Mouse (Mus musculus) 3T3-L1 (cell line): ENCODE measurements around the gene 1700020D05Rik.

Experiments
- DNase-seq: peaks from one replicate; pipeline ENCODE4 v3.0.0-alpha.2; 2015; ENCODE audit warnings: low read depth, low spot score

1700020D05Rik gene

DNA sequence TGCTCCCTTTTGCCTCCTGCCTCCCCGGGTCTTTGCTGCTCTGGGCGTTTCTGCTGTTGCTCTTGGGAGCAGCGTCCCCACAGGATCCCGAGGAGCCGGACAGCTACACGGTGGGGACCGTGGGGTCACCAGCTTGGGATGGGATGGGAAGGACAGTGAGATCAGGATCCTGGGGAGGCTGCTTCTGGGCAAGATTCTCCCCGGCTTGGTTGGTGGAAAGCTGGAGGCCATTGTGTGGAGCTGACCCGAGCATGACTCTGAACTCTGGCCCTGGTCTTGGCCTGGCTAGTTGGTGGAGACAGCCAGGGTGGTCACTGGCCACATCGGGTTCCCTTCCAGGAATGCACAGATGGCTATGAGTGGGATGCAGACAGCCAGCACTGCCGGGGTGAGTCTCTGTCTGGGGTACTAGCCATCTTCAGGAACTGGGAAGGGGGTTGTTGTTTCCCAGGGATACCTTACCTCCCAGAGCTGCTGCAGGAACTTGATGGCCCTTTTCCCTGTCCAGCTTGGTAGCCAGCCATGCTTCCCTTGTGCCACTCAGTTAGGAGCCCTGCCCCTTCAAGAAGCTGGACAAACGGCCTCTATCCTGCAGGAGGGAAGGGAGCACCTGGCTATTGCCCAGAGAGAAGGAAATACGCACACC lies 28.4 kb downstream of the 1700020D05Rik start:
- DNase-seq, result peak; percentile 58

DNA sequence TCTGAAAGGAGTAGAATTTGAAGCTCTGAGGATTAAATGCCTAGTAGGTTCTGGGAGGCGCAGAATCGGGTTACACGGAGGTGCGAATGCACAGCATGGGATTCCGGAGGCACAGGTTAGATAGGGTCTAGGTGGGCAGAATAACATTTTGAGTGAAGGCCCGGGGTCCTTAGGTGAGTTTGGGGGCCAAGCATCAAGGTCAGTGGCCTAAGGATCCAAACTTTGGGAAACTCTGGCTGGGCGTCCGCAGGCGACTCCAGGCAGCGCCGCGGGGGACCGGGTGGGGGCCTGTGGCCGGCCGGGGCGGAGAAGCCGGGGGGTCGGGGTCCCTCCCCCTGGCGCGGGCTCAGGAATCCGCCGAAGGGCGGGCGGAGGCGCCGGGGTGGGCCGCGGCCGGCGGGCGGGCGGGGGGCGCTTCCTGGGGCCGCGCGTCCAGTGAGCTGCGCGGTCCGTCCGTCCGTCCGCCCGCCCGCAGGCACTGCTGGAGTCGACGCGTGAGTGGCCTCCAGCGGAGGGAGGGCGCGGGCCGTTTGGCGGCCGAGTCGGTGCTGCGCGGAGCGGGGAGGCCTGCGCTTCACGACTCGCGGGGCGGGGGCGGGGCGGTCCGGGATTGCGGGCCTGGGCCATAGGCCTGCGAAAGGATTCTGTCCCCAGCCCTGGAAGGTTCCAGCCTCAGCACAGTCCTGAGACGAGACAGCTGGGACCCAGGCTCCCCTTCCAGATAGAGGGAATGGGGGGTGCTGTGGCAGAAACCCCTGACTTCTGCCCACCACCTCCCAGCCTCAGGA lies 29.1 kb downstream of the 1700020D05Rik start:
- peak; percentile 65 for DNase-seq

DNA sequence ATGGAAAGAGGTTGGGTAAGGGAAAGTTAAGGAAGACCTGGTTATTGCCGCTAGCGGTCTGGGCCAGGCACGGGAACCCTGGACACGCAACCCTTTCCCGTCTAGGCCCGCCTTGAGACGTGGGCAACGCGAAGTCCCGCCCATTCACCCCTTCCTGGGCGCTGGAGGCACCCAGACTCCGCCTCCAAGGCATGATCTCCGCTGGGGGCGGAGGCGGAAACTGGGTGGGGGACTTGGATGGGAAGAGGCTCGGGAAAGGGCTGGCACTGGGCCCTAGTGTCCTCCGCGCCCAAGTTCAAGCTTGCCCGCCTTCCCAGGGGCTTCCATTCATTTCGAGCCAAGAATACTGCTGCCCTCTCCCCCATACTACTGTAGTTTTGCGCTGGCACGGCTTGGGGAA lies 29.9 kb downstream of the 1700020D05Rik start, which contains the start of gene Efemp2:
Efemp2 (plus strand) TSS at position 235 of the 400 bp plus-strand sequence.
- DNase-seq, result peak; percentile 95

DNA sequence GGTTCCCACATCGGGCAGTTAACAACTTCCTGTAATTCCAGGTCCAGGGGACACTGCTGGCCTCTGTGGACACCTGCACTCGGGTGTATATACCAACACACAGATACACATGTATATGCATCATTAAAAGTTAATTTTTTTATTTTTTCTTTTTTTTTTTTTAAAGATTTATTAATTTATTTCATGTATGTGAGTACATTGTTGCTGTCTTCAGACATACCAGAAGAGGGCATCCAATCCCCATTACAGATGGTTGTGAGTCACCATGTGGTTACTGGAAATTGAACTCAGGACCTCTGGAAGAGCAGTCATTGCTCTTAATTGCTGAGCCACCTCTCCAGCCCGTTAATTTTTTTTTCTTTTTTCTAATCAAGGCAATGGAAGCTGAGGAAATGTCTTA lies 30.7 kb downstream of the 1700020D05Rik start:
- DNase-seq, result peak; percentile 71

DNA sequence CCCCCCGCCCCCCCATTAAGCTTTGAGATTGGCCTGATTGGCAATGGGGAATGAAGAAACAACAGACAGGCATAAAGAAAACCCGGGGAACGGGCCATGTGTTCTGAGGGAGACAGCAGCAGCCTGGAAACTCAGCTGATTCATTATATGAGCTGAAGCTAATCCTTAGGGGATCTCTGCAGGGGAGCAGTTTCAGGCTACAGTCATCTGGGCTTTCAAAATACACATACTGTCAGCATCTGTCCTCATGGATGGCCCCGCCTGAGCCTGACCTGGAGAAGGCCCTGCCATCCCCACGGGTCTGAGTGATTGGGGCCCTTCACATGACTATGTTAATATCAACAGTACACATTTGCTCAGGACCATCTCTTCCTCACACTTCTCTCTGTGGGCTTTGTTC lies 31.7 kb downstream of the 1700020D05Rik start:
- DNase-seq, result peak; percentile 77

DNA sequence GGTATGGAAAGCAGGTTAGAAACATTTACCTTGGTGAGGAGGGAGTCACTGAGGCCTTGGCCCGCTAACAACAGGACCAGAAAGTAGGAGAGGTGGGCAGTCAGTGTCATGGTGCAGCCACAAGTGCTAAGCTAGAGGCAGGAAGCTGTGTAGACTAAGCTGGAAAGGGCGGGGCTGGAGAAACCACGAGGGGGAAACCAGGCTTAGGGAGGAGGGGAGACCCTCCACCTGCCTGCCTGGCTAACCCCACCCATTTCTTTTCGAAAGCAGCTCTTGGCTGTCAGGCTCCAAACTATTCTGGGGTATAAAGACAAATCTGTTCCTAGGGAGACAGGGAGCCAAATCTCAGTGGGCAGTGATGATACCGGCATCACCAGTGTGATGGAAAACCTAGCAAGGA lies 35.2 kb downstream of the 1700020D05Rik start, which contains the start of gene Ctsw:
Ctsw (minus strand) TSS at position 134 of the 400 bp plus-strand sequence.
- DNase-seq, result no peak

DNA sequence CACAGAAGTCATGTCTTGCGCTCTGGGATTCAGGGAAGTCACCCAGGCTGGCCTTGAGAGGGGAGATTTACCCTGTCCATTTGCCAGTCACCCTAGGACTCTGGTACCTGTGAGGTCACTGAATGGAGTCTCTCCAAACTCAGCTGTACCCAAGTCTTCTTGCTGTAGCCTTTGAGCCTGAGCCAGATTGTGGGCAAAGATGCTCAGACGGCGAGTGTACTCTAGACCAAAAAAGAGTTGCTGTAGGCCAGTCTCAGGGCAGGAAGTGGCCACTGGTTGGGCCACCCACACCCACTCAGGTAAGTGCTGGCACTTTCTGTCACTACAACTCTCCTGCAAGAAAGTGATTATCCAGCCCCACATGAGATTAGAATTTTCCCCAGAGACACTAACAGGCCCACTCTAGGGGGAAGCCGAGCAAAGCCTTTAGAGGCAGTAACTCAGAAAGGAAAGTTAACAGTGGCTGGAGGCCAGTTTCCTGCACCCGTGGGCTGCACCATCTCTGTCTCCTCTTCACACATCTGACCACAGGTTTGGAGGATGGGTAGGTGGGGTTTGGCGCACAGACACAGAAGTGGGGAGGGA lies 36.6 kb downstream of the 1700020D05Rik start:
- peak; percentile 84 for DNase-seq

DNA sequence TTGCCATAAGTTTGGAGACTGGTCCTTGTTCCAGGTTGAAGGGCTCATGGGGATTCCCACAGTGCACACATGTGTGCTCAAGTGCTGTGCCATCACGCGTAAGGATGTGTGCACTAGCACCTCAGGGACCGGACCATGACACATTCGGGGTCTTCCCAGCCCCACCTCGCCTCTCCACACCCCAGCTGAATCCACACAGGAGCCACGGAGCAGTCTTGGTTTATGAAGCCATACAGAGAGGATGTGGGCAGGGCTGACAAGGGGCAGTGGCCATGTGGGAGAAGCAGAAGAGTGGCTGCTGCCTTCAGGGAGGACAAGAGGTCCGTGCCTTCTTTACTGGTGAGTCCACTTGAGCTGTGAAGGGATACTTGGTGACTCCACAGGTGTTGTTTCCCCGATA lies 38.5 kb downstream of the 1700020D05Rik start:
- no peak for DNase-seq

DNA sequence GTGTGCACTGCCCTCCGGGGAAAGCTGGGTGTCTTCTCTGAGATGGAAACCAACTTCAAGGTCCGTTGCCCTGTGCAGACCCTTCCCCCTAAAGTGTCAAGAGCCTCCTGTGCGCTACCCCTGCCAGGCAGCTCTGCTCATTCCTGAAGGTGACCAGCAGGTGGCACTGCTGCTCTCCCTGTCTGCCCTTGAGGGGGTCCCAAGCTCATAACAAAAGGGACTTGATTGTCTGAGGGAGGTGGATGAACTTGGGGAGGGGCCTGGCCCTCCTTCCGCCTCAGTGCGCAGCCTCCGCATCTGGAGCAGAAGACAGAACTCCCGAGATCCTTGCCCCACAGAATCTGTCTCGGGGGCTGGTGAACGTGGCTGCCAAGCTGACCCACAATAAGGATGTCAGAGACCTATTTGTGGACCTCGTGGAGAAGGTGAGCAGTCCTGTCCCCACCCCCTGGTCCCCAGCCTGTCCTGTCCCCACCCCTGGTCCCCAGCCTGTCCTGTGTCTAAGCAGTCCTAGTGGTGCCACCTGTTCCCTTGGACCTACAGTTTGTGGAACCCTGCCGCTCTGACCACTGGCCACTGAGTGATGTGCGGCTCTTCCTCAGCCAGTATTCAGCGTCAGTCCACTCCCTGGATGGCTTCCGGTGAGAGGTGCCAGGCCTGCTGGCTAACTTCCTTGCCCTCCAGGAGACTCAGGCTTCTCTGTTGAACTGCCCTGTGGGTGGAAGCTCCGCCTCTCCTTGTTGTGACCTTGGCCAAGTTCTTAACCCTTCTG lies 39.6 kb downstream of the 1700020D05Rik start:
- peak; percentile 59 for DNase-seq

DNA sequence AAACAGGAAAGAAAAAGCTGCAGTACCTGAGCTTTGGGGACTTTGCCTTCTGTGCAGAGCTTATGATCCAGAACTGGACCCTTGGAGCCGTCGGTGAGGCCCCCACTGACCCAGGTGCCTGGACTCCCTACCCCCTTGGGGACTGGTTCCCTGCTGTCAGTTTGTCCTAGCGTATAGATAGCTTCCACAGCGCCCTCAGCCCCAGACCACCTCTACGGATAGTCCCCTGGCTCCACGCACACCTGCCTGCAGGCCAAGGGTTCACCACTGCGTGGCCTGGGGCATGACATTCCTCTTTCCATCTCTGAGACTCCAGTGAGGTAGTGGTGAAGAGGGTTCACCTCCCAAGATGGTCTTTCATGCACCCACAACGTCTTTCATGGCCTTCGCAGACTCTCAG lies 40.4 kb downstream of the 1700020D05Rik start:
- DNase-seq, result no peak

DNA sequence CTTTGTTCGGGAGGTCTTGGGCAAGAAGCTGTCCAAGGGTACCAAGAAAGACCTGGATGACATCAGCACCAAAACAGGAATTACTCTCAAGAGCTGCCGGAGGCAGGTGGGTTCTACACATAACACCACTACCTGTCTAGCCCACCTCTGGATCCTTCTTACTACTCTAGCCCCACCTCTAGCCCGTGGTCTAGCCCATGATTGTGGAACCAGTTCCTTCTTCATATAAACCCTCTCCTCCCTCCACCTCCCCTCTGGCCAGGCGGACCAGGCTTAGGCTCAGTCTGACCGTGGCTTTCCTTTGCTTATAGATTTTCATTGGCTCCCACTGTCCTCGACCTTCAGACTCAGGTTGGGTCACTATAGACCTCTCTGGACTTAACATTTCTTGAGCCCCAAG lies 42.2 kb downstream of the 1700020D05Rik start:
- no peak for DNase-seq

DNA sequence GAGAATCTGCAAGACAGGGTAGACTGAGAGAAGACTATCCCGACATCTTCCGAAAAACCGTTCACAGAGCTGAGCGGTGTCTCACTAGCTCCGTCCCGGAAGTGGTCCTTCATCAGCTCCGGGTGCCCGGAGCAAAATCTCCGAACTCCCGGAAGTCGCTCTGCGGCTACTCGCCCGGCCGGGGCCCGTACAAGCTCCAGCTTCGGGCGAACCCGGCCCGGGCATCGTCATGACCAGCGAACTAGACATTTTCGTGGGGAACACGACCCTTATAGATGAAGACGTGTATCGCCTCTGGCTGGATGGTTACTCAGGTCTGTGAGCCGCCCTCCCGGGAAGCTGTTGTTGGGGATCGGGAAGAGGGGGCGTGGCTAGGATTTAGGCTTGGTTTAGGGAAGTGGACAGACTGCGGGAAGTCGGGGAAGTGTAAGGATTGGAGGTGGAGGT lies 43.1 kb downstream of the 1700020D05Rik start, which contains the start of gene Fibp:
Fibp (plus strand) TSS at position 151 of the 447 bp plus-strand sequence.
- peak; percentile 94 for DNase-seq

DNA sequence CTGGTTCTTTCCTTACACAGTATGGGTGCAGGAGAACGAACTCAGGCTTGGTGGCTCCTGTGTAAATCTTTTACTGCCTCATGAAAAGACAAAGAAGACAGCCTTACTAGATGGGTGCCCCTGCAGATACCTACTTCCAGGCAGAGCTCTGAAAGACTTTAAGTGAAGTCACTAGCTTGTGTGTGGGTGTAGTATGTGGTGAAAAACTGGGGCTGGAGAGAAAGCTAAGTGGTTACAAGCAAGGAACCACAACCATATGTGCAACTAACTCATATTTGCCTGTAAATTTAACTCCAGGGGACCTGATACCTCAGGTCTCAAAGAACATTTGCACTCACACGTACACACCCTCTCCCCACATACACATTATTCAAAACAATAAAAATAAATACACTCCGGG lies 43.7 kb downstream of the 1700020D05Rik start:
- peak; percentile 43 for DNase-seq

DNA sequence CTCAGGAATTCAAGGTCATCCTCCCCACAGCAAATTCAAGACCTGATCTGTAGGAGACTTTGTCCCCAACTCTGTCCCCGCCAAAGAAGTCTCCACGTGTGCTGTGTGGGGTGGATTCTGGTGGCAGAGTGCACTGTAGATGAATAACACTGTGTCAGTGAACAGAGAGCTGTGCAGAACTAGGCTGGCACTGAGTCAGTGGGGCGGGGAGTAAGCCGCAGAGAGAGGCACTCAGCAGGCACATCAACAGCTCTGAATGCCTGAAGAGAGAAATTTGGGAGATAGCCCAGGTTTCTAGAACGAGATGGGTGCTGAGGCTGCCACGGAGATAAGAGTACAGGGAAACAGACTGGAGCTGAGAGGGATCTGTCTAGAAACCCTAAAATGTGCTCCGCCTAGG lies 44.6 kb downstream of the 1700020D05Rik start:
- DNase-seq, result peak; percentile 80

DNA sequence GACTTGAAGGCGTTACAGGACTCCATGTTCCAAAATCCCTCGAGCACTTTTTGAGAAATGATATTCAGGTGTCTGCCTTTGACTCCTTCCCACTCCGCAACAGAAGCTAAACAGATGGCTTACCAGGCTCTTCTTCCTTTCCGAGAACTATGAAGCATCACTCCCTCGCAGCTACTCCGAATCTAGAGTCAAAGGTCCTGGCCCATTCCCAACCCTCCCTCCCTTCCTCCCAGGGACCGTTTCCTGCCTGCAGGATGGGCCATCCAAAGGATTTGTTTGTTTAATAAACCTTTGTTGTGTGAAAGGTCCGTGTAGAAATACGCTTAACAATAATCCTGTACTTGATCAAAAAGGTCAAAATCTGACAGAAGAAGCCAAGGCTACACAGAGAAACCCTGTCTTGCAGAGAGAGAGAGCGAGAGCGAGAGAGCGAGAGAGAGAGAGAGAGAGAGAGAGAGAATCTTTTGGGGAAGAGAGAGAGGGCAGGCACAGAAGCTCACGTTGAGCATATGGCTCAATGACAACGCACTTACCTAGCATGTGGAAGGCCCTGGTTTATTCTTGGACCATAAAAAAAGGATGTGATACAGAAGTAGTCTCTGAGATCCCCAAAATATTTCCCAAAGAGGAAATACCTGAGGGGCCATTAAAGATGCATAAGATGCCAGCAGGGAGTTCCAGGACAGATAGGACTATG lies 45.7 kb downstream of the 1700020D05Rik start, which contains the start of gene Ccdc85b:
Ccdc85b (minus strand) TSS at position 149 of the 697 bp plus-strand sequence.
- no peak for DNase-seq

DNA sequence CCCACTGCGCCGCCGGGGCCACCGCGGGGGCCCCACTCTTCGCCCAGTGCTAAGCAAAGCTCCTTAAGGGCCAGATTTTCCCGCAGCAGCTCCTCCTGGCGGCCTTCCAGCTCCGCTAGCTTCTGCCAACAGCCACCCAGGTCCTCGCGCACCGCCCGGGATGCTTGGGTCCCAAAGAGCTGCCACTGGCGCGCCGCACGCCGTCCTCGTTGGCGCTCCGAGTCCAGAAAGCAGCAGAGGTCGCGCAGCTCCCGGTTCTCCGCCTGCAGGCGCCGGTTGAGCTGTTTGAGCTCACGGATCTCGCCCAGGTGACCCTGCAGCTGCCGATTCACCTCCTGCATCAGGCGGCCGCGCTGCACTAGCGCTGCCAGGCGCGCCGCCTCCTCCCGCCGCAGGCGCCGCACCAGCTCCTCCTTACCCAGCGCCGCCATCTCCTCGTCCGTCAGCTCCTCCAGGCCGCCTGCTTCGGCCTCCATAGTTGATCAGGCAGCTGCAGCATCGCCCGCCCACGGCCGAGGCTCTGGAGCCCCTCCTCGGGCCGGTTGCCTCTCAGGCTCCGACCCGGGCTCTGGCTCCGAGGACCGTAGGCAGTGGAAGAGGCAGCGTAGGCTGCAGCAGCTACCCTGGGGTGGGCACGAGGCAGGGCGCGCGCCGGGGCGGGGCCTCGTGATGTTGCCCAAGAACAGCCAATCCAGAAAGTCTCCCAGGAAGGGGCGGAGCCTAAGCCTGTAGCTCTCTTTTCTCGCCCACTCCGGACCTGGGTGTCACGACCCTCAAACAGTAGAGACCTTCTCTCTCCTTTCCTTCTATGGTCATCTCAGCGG lies 46.5 kb downstream of the 1700020D05Rik start:
- DNase-seq, result peak; percentile 97

DNA sequence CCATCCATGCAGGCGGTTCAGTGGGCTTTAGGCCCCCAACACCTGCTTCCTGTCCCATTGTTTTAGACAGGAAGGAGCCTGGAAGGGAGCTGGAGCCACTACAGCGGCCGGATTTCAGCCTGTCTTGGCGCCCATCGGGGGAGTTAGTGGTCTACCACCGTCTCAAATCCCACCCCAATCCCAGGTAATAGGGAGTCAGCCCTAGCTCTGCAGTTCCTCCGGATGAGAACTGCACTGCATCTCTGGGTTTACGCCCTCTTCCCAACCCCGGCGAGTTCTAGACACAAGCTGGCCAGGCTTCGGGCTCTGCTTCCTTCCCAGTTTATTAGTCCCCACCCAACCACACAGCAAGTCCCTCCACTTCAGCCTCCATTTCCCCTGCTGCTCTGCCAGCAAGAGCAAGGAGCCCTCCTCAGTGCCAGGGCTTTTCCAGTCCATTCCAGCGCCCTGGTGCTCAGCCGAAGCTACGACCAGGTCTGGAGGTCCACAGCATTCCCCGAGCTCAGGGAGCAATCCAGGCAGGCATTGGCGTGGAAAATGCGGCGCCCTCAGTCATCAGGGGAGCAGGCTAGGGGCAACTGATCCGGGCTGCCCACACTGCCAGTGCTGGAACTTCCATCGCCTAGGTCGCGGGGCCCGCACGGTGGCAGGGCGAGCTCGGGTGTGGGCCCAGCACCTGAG lies 47.2 kb downstream of the 1700020D05Rik start:
- peak; percentile 56 for DNase-seq

DNA sequence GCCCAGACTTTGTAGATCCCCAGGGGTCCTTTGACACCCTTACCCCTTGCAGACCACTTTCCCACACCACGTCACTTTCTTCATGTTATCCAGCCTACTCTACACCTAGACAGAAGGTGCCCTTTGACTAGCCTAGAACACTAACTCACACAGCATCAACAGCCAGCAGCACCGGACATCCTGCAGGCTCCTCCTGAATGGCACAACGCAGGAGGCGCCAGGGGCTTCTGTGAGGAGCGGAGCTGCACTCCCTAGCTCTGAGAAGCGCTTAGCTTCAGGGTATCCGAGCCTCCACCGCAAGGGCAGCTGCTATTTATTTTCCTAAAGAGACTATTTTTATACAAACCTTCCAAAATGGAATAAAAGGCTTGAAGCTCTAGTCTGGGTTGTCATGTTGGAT lies 48.0 kb downstream of the 1700020D05Rik start:
- no peak for DNase-seq

DNA sequence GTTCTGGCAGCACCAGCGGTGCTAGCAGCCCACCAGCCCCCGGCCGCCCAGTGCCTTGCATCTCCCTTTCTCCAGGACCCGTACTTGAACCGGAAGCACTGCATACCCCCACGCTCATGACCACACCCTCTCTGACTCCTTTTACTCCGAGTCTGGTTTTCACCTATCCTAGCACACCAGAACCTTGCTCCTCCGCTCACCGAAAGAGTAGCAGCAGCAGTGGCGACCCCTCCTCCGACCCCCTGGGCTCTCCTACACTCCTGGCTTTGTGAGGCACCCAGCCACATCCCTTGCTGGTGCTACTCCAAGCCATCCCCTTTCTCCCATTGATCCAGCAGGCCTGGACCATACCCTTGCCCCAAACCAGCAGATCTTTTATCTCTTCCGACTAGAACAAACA lies 48.5 kb downstream of the 1700020D05Rik start:
- no peak for DNase-seq
